Mouse (Mus musculus): ENCODE results near the gene Lims1. TPM values are rescaled to one million over a fixed set of nuclear protein-coding genes. Genes with fewer than 3 reads are reported as not detected.

Gene Lims1
- polyA plus RNA-seq, 1 experiment: 20.9 TPM

GRCm38 (mm10) chr10:58343552-58343951, 20.3 kb downstream of the Lims1 start:
- TF ChIP-seq MAX (IDR thresholded peaks at IDR 0.05) (no peak), MYOG (IDR thresholded peaks at IDR 0.05; ENCODE audit: control insufficient read depth, extremely low read depth, insufficient read length) (no peak), FOSL1 (IDR thresholded peaks at IDR 0.05; ENCODE audit: insufficient read depth, low read length, poor library complexity, severe bottlenecking) (no peak), CEBPB (IDR thresholded peaks at IDR 0.05; ENCODE audit: low read depth) (no peak)
- Histone ChIP-seq H3ac (ENCODE audit: control insufficient read depth, insufficient read length, low read depth) (no peak overlapping the region), H3K79me2 (ENCODE audit: control insufficient read depth, insufficient read depth) (peaks cover 99% of the 10 kb centered on the region), H3K79me3 (ENCODE audit: low read depth) (peaks cover 91% of the 10 kb centered on the region), H3K4me3 (ENCODE audit: insufficient read depth, poor library complexity, severe bottlenecking) (no peak overlapping the region), H3K27me3 (ENCODE audit: control insufficient read depth, insufficient read depth, insufficient read length) (no peaks in the 10 kb centered on the region), H3K36me3 (ENCODE audit: control insufficient read depth, insufficient read depth) (peaks cover 14% of the 10 kb centered on the region)

GRCm38 (mm10) chr10:58350600-58350999, 27.3 kb downstream of the Lims1 start:
- no peaks in the 10 kb centered on the region for H3K27me3 ChIP-seq (ENCODE audit: control insufficient read depth, insufficient read depth, insufficient read length)
- no peak overlapping the region for H3ac ChIP-seq (ENCODE audit: control insufficient read depth, insufficient read length, low read depth)
- peaks cover 72% of the 10 kb centered on the region for H3K79me3 ChIP-seq (ENCODE audit: low read depth)
- peaks cover 30% of the 10 kb centered on the region for H3K36me3 ChIP-seq (ENCODE audit: control insufficient read depth, insufficient read depth)
- H3K79me2 ChIP-seq (ENCODE audit: control insufficient read depth, insufficient read depth): peaks cover 99% of the 10 kb centered on the region
- no peak overlapping the region for H3K4me3 ChIP-seq (ENCODE audit: insufficient read depth, poor library complexity, severe bottlenecking)
- TF ChIP-seq MYOD1 (IDR thresholded peaks at IDR 0.05; ENCODE audit: control insufficient read depth, insufficient read length, low read depth): no peak
- TF ChIP-seq MYOG (IDR thresholded peaks at IDR 0.05; ENCODE audit: control insufficient read depth, extremely low read depth, insufficient read length): no peak
- no peak for TF ChIP-seq CEBPB (IDR thresholded peaks at IDR 0.05; ENCODE audit: low read depth)
- no peak for TF ChIP-seq MAX (IDR thresholded peaks at IDR 0.05)
- TF ChIP-seq CTCF (IDR thresholded peaks at IDR 0.05; ENCODE audit: control insufficient read depth, insufficient read depth, insufficient read length): no peak
- TF ChIP-seq FOSL1 (IDR thresholded peaks at IDR 0.05; ENCODE audit: insufficient read depth, low read length, poor library complexity, severe bottlenecking): no peak
- TF ChIP-seq USF1 (IDR thresholded peaks at IDR 0.05; ENCODE audit: low read depth): no peak

GRCm38 (mm10) chr10:58351670-58352069, 28.4 kb downstream of the Lims1 start:
- H3ac ChIP-seq (ENCODE audit: control insufficient read depth, insufficient read length, low read depth): no peak overlapping the region
- H3K36me3 ChIP-seq (ENCODE audit: control insufficient read depth, insufficient read depth): peaks cover 38% of the 10 kb centered on the region
- TF ChIP-seq USF1 (IDR thresholded peaks at IDR 0.05; ENCODE audit: low read depth) (no peak), MAX (IDR thresholded peaks at IDR 0.05) (no peak), CEBPB (IDR thresholded peaks at IDR 0.05; ENCODE audit: low read depth) (no peak), MYOD1 (IDR thresholded peaks at IDR 0.05; ENCODE audit: control insufficient read depth, insufficient read length, low read depth) (no peak), CTCF (IDR thresholded peaks at IDR 0.05; ENCODE audit: control insufficient read depth, insufficient read depth, insufficient read length) (no peak), FOSL1 (IDR thresholded peaks at IDR 0.05; ENCODE audit: insufficient read depth, low read length, poor library complexity, severe bottlenecking) (no peak), MYOG (IDR thresholded peaks at IDR 0.05; ENCODE audit: control insufficient read depth, extremely low read depth, insufficient read length) (no peak)
- peaks cover 99% of the 10 kb centered on the region for H3K79me2 ChIP-seq (ENCODE audit: control insufficient read depth, insufficient read depth)
- no peaks in the 10 kb centered on the region for H3K27me3 ChIP-seq (ENCODE audit: control insufficient read depth, insufficient read depth, insufficient read length)
- H3K4me3 ChIP-seq (ENCODE audit: insufficient read depth, poor library complexity, severe bottlenecking): no peak overlapping the region
- H3K79me3 ChIP-seq (ENCODE audit: low read depth): peaks cover 70% of the 10 kb centered on the region

- Histone ChIP-seq H3K4me3 (ENCODE audit: insufficient read depth, poor library complexity, severe bottlenecking) (no peak overlapping the region), H3K79me3 (ENCODE audit: low read depth) (peaks cover 71% of the 10 kb centered on the region), H3K36me3 (ENCODE audit: control insufficient read depth, insufficient read depth) (peaks cover 42% of the 10 kb centered on the region), H3K79me2 (ENCODE audit: control insufficient read depth, insufficient read depth) (peaks cover 99% of the 10 kb centered on the region), H3ac (ENCODE audit: control insufficient read depth, insufficient read length, low read depth) (no peak overlapping the region), H3K27me3 (ENCODE audit: control insufficient read depth, insufficient read depth, insufficient read length) (no peaks in the 10 kb centered on the region)
- TF ChIP-seq MAX (IDR thresholded peaks at IDR 0.05) (no peak), MYOD1 (IDR thresholded peaks at IDR 0.05; ENCODE audit: control insufficient read depth, insufficient read length, low read depth) (peak; percentile 86), FOSL1 (IDR thresholded peaks at IDR 0.05; ENCODE audit: insufficient read depth, low read length, poor library complexity, severe bottlenecking) (no peak)
Measured at GRCm38 (mm10) chr10:58352364-58352763, 29.1 kb downstream of the Lims1 start.

- H3K79me2 ChIP-seq (ENCODE audit: control insufficient read depth, insufficient read depth): peaks cover 100% of the 10 kb centered on the region
- no peak overlapping the region for H3ac ChIP-seq (ENCODE audit: control insufficient read depth, insufficient read length, low read depth)
- peaks cover 51% of the 10 kb centered on the region for H3K36me3 ChIP-seq (ENCODE audit: control insufficient read depth, insufficient read depth)
- no peak overlapping the region for H3K4me3 ChIP-seq (ENCODE audit: insufficient read depth, poor library complexity, severe bottlenecking)
- H3K79me3 ChIP-seq (ENCODE audit: low read depth): peaks cover 77% of the 10 kb centered on the region
- TF ChIP-seq USF1 (IDR thresholded peaks at IDR 0.05; ENCODE audit: low read depth) (no peak), FOSL1 (IDR thresholded peaks at IDR 0.05; ENCODE audit: insufficient read depth, low read length, poor library complexity, severe bottlenecking) (no peak), MYOG (IDR thresholded peaks at IDR 0.05; ENCODE audit: control insufficient read depth, extremely low read depth, insufficient read length) (no peak), CTCF (IDR thresholded peaks at IDR 0.05; ENCODE audit: control insufficient read depth, insufficient read depth, insufficient read length) (no peak), MAX (IDR thresholded peaks at IDR 0.05) (no peak), CEBPB (IDR thresholded peaks at IDR 0.05; ENCODE audit: low read depth) (no peak), MYOD1 (IDR thresholded peaks at IDR 0.05; ENCODE audit: control insufficient read depth, insufficient read length, low read depth) (no peak)
- no peaks in the 10 kb centered on the region for H3K27me3 ChIP-seq (ENCODE audit: control insufficient read depth, insufficient read depth, insufficient read length)
Measured at GRCm38 (mm10) chr10:58354561-58354960, 31.3 kb downstream of the Lims1 start.

- Histone ChIP-seq H3K4me3 (ENCODE audit: insufficient read depth, poor library complexity, severe bottlenecking) (no peak overlapping the region), H3ac (ENCODE audit: control insufficient read depth, insufficient read length, low read depth) (no peak overlapping the region), H3K27me3 (ENCODE audit: control insufficient read depth, insufficient read depth, insufficient read length) (no peaks in the 10 kb centered on the region), H3K79me2 (ENCODE audit: control insufficient read depth, insufficient read depth) (peaks cover 100% of the 10 kb centered on the region), H3K79me3 (ENCODE audit: low read depth) (peaks cover 77% of the 10 kb centered on the region), H3K36me3 (ENCODE audit: control insufficient read depth, insufficient read depth) (peaks cover 50% of the 10 kb centered on the region)
- TF ChIP-seq MAX (IDR thresholded peaks at IDR 0.05) (no peak), FOSL1 (IDR thresholded peaks at IDR 0.05; ENCODE audit: insufficient read depth, low read length, poor library complexity, severe bottlenecking) (no peak), USF1 (IDR thresholded peaks at IDR 0.05; ENCODE audit: low read depth) (no peak), CTCF (IDR thresholded peaks at IDR 0.05; ENCODE audit: control insufficient read depth, insufficient read depth, insufficient read length) (no peak), MYOG (IDR thresholded peaks at IDR 0.05; ENCODE audit: control insufficient read depth, extremely low read depth, insufficient read length) (no peak)
Measured at GRCm38 (mm10) chr10:58356460-58356859, 33.2 kb downstream of the Lims1 start.
